In the genomic region with DNA sequence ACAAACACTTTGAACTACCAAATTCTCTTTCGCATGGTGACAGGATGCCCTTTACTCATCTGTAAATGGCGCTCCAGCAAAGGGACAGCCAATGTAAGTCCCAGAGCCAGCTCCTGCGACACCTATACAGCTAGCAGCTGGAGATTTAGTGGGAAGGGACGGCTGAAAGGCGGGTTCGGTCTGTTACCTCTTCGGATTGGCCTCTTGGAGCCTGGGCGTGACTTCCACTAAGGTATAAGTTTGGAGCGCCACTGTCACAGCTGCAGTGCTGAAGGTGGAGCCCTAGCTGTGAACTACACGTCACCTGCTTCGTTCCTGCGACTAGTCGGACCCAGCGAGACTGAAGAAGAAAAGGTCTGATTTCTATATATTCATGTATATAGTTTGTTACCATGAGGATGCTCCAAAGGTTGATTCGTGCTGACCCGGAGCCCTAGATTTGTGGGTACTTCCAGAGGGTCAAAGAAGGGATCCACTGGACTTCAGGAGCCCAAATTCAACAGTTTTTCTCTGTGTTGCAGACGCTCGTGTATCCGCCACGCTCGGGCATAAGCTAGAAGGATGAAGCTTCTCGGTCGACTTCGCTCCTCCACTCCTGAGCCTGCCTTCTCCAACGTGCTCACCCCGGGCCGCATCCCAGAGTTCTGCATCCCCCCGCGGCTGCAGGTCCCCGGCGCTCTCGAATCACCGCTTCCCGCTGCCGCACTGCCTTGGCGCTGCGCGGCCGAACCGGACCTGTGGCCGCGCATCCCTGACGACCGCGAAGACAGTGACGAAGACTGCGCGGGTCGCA, we compare ENCODE assay signal across 9 mouse cellular contexts. TPM values are rescaled to one million over a fixed set of nuclear protein-coding genes. Genes with fewer than 3 reads are reported as not detected.
DNase-seq lines count a peak whose midpoint lies in the region; ATAC-seq lines count a peak whose summit lies in the region.
"Had no signal": no experiment of that assay in that cellular context is flagged by ENCODE, and none has a peak within 500 bp of the region (broad histone marks: within the 10 kb centered on the region; RNA-seq: fewer than 3 reads in every experiment).

A gene (plus strand): TSS at position 275 of the 793 bp plus-strand sequence.

- DNase-seq in adrenal gland, adult 8-10 months, result peak; percentile 19
- DNase-seq in cerebellum, postnatal 10 days, result peak; percentile 35 to 38
- peak; percentile 43 to 56 for DNase-seq in frontal cortex, postnatal 25 days (ENCODE audit: low spot score in 2 of 2)
- peak; percentile 42 to 66 for DNase-seq in left cerebral cortex, postnatal 14 days (ENCODE audit: low spot score in 2 of 2)
- DNase-seq in midbrain, embryonic 10.5 days (ENCODE audit: low spot score), result peak; percentile 27
- DNase-seq in telencephalon, adult 2 months (ENCODE audit: low read depth, low spot score), result peak; percentile 50
- no peak for DNase-seq in urinary bladder, postnatal 10 days (ENCODE audit: low spot score)

- ATAC-seq in inflammation-experienced regulatory T-cells, adult 6 months, result peak; percentile 80

- H3K4me3 ChIP-seq in midbrain, embryonic 10.5 days, result peak within 1 kb of the TSS; percentile 71

- H3K4me1 ChIP-seq in midbrain, embryonic 10.5 days, result peaks cover 19% of the 10 kb centered on the region

- 3% methylated on average over 49 of the region's 49 CpGs for WGBS in midbrain, embryonic 10.5 days

- peaks cover 49% of the 10 kb centered on the region for H3K27me3 ChIP-seq in midbrain, embryonic 10.5 days (ENCODE audit: low read depth, poor library complexity, severe bottlenecking)

- H3K27ac ChIP-seq in midbrain, embryonic 10.5 days (replicated peaks), result peak within 1 kb of the TSS; percentile 83

- no peaks in the 10 kb centered on the region for H3K36me3 ChIP-seq in midbrain, embryonic 10.5 days

- intact Hi-C loops in left cerebral cortex, postnatal 14 days (cut with DNase I), result loop anchor here (2.0 kb wide), 1 partner anchor 43 kb away; no protein-coding TSS in a partner anchor

- H3K9me3 ChIP-seq in midbrain, embryonic 10.5 days (replicated peaks), result peaks cover 5% of the 10 kb centered on the region; the same call in 1 of the 2 replicates

RNA-seq across cellular contexts. Expression of the gene that starts here (rescaled TPM):
- total RNA-seq in adrenal gland, adult 8-10 months (2022), result under 1 TPM; 0.51 to 0.98 (median 0.80) TPM
- not detected for polyA plus RNA-seq in inflammation-experienced regulatory T-cells, adult 6 months (2017; shearing (Covaris generic))
- total RNA-seq in left cerebral cortex, postnatal 14 days (2021), result 1 to 10 TPM; 4.4 to 5.7 TPM
- polyA plus RNA-seq in midbrain, embryonic 10.5 days (2016; fragmentation: Nextera tagmentation; extraction: Ambion mirVana), result 0.14 TPM in 1 of 2 replicates, not detected in the other
- total RNA-seq: hematopoietic stem cell, adult 5-6 weeks had no signal

Comparison
In these comparisons a context has a peak if more than half of its experiments do, and no peak if none do; other contexts are left out.
1. Peak in DNase-seq in adrenal gland, adult 8-10 months; RNA of the gene not detected or under 1 TPM.
2. Peak in ATAC-seq in inflammation-experienced regulatory T-cells, adult 6 months; RNA of the gene not detected or under 1 TPM.
3. Peak in DNase-seq, H3K4me3 ChIP-seq and H3K27ac ChIP-seq in midbrain, embryonic 10.5 days; RNA of the gene not detected or under 1 TPM.